Mouse (Mus musculus) adipocyte (in vitro differentiated cells): Measurements from ENCODE around the gene Ssbp2.

Source experiments
- DNase-seq: peaks from one replicate; pipeline ENCODE4 v3.0.0-alpha.2; 2016; ENCODE audit warnings: low spot score

The Ssbp2 gene

DNA sequence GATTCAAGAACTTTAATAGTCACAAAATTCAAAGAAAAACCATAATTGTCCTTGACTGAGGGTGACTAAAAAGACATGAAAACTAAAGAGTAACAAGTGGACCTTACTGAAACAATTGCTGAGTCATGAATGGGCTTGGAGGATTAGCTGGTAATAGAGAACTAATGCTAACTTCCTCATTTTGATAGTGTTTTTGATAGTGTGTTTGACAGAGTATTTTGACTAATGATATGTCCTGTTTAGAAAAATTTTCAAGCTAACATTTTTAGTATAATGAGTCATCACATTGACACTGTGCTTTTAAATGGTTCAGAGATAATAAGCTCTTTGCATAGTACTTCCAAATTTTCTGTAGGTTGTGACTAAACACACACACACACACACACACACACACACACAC lies 267.8 kb downstream of the Ssbp2 start:
- no peak for DNase-seq

DNA sequence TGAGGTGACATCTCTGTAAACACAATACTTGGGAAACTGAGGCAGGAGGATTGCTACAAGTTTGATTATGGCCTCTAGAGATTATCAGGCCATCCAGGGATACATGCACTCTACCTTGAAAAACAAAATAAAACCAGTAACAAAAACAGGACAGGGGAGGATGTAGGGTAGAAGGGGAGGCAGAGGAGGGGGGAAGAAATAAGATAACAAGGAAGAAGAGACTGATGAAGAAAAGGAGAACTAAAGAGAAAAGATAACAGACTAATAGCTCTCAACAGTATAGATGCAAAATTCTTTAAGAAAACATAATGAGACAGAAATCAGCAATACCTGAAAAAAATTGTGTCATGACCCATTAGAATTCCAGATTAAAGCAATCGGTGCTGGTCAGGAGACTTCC lies 277.1 kb downstream of the Ssbp2 start:
- DNase-seq: no peak

DNA sequence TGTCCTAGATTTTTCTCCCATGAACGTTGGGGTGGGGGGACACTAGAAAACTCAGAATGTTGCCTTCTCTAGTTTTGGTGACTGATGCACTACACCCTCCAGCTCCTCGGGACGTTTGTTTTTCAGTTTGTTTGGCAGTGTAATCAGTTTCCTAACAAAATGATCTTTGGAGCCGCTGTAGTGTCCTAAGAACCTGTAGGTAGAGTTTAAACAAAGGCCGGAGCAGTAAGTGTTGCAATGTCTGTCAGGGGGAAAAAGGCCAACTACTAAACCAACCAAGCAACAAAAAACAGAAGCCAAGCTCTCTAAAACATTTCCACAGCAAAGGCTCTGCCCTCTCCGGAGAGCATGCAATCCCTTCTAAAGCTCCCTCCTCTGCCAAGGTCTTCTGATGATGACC lies 280.8 kb downstream of the Ssbp2 start:
- no peak for DNase-seq

DNA sequence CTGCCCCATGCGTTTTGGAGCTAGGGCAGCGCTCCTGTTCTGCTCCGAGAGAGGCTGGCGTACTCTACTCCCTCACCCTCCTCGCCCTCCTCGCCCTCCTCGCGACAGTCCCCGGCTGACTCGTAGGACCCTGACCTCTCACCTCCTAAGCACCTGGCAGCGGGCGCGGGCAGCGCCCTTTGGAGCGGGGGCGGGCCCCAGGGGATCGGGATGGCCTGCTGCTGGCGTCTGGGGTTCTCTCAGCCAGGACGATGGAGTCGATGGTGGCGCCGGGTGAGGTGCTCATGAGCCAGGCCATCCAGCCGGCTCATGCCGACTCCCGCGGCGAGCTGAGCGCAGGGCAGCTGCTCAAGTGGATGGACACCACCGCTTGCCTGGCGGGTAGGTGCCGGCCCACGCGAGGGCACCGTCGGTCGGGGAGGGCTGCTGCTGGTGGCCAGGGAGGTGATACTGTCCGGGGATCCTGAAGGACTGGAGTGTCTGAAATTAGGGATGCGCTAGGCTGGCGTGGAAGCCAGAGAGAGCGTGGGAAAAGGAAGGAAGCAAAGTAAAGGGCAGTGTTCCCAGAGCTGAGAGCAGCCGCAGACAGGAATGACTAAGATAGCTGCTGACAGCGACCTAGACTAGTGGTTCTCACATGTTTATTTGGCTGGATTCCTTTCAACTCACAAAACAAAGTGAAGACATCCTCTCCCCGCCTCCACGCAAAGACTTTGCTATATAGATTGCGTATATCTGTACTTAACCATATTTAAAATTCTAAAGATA lies 281.4 kb downstream of the Ssbp2 start, which contains the start of gene Acot12:
Gene Acot12, plus strand, starts transcription at position 233 of the 768 bp plus-strand sequence.
- no peak for DNase-seq

DNA sequence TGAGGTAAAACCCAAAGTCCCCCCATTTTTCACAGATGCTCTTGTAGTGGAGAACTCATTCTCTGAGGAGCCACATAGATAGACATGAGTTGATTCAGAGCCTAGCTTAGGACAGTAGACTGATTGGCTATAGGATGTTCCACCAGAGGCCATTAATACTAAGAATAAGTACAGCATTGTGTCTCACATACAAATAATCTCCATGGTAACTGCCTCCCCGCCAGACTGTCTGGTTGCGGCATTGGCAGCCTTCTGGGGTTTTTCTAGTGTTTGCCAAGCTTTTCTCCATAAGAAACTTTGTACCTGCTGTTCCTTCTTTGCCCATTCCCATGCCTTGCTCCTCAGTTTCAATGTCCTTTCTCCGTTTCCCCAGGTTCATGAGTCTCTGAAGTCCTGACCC lies 283.1 kb downstream of the Ssbp2 start:
- DNase-seq: no peak

DNA sequence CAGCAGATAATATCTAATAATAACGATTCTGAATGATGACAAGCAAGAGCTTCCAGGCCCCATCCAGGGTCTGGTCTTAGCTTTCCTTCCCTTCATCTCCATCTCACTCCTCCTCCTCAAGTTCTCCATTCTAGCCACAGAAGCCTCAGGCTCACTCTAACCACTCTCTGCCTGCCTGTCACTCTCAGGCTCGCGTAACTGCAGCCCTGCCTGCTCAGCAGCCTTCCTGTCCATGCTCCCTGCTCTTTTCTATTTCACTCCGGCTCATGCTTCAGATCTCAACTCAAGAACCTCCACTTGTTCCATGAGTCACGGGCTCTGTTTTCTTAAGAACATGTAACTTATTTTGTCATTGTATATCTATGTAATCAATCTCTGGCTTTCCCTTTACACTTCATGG lies 286.4 kb downstream of the Ssbp2 start:
- no peak for DNase-seq

DNA sequence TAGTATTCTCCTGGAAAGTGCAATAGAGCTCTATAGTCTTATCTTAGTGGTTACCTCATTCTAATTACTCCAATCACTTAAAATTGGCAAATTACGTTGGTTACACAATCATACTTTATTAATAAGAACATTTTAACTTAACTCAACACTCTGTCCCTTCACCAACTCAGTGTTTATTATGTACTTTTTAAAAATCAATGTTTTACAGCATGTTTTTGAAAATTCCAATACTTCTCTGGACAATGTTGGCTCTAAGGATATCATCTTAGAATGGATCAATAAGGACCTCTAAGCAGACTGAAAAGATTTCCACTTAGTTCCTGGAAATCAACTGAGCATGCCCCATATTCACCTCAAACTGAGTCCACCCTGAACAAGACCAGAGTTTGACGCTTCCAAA lies 288.3 kb downstream of the Ssbp2 start:
- DNase-seq: no peak

DNA sequence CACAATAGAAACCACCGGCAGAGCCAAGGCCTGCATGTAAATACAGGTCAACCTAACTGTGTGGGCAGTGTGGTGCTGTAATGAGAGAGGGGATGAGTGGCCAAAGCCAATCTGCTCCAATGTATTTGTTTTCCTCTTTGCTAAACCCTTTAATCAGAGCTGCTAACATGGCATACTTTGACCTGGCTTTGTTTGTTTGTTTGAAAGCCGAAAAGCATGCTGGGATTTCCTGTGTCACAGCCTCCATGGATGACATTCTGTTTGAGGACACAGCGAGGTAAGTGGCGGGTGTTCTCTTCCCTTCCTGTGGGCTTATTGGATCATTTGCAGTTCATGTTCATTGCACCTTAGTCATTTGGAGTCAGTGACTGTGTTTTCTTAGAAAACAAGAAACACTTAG lies 289.9 kb downstream of the Ssbp2 start:
- DNase-seq: no peak
